Mouse (Mus musculus) heart, adult 8-10 months (tissue): ENCODE data around the gene Agr3. TPM values are rescaled to one million over a fixed set of nuclear protein-coding genes. Genes with fewer than 3 reads are reported as not detected.

Experiments
- DNase-seq: peaks from one replicate; pipeline ENCODE4 v3.0.0; 2022; ENCODE audit warnings: low spot score
- total RNA-seq, 4 experiments: library from RNA; stranded (reverse); gene quantifications; 2 replicates each; pipeline ENCODE4 v1.2.4; 2022

Agr3 gene
- total RNA-seq, 4 experiments from 2014 or later: not detected

DNA sequence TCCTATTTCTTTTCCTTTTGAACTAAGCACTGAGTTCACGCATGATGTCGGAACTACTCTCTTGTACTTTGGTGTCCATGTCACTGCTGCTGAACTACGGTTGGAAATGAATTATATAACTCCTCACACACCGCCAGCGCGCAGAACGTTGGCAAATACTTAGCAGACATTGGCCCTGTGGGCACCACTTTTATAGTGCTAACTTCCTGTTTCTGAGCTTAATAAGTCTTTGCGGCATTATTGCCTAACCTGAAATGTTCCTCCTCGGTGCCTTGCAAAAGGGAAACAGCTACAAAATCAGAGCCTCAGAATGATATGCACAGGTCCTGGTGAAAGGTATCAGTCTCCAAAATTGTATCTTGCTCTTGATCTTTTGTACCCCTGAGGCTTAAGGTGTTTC lies 58.1 kb downstream of the Agr3 start:
- DNase-seq: no peak

DNA sequence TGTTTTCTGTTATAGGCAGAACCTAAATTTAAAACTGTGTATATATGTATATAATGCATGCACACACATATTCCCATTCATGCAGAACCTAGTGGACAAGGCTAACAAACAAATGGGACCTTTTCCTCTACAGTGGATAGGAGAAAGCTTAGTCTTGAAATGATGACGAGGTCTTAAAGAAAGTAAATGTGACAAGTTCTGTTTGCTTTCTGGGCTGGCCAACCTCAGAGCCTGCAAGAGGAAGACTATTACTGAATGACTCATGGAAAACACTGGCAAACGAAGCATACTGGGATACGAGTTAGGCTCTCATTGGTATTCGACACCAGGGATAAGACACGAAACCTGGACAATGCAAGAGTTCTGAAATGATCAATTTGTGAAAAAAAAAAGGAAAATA lies 59.3 kb downstream of the Agr3 start:
- no peak for DNase-seq

DNA sequence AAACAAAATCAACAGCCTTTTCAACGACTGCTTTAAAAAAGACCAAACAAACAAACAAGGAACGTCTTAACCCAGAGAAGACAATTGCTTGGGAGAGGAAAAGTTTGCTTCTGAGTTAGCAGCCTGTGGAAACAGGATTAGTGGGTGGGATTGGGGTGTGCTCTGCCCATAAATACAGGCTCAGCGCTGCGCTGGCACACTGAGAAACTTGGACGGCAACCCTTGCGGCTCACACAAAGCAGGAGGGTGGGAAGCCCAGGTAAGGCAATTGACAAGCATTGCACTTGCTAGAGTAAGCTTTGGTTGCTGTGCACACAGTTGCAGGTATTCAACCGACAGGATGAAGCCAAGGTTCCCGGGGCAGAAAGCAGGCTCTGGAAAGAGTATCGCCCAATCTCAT lies 67.3 kb downstream of the Agr3 start, which contains the start of gene Agr2:
Gene Agr2 (plus strand): TSS at position 197 of the 400 bp plus-strand sequence.
- no peak for DNase-seq

DNA sequence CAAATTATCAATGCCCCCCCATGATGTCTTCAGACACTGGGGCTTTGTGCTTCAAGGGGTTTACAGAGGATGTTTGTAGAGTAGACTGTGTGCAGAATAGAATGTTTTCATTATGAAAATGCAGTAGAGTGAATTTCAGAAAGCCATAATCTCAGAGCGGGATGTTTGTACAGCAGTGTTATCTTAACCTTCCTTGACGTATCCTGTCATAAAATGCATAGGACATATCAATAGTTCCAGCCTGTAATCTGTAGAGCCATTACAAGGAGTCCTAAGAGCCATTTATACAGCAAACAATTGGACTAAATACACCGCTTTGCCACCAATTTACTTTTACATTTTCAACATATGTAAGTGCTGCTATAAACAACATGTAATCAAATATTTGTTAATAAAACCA lies 68.2 kb downstream of the Agr3 start:
- no peak for DNase-seq

DNA sequence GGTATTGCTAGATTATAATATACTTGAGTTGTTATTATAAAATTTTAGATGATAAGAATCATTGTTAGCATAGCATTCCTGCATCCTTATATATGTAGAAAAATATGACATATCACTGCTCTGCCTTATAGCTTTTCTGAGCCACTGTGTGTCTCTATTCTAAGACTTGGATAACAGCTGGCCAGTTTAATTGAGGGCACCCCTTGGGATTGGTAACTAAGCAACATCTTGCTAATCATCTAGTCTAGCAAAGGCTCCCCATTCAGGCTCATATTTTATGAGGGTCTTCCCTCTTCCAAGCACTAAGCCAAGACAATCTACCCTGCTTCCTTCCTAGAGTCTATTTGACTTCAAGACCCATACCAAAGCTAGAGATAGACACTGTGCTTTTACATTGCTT lies 68.7 kb downstream of the Agr3 start:
- no peak for DNase-seq

DNA sequence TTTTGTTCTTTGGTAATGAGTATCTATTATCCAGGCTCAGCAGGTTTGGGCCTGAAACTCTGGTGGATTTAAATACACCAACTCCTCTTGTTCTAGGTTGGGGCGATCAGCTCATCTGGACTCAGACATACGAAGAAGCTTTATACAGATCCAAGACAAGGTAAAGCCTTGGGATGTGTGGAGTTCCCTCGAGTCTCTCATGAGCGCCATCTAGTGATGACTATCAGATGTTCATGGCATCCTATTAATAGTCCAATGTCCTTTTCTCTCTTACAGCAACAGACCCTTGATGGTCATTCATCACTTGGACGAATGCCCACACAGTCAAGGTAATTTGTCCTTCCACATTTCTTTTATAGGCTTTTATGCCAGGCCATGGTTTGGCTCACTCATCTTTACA lies 70.4 kb downstream of the Agr3 start:
- DNase-seq: peak; percentile 54

Other genes starting within 250 kb of the Agr3 start
- under 1 TPM in 1 of 4 experiments, not detected in 3; 0.60 TPM for gene Agr2, start 67.3 kb downstream of the Agr3 start, total RNA-seq
- gene Tspan13, start 116.9 kb downstream of the Agr3 start, total RNA-seq: 10 to 100 TPM; 34.4 to 50.7 (median 42.6) TPM
- 10 to 100 TPM; 11.7 to 17.0 (median 14.3) TPM for gene Ankmy2, start 231.5 kb downstream of the Agr3 start, total RNA-seq
- gene Bzw2, start 232.5 kb downstream of the Agr3 start, total RNA-seq: 100 to 1,000 TPM; 179 to 216 (median 198) TPM